ENCODE assay signal across 9 mouse cellular contexts in genomic region chr2:32154334-32154997, GRCm38 (mm10). TPM values are rescaled to one million over a fixed set of nuclear protein-coding genes. Genes with fewer than 3 reads are reported as not detected.
DNase-seq lines count a peak whose midpoint lies in the region; ATAC-seq lines count a peak whose summit lies in the region.
"Had no signal": no experiment of that assay in that cellular context is flagged by ENCODE, and none has a peak within 500 bp of the region (broad histone marks: within the 10 kb centered on the region; RNA-seq: fewer than 3 reads in every experiment).

No protein-coding gene starts in this region.

- peak overlapping the region; percentile 99 for H3K27ac ChIP-seq in kidney, embryonic 16.5 days (ENCODE audit: low read length)
- peak overlapping the region; percentile 86 for H3K27ac ChIP-seq in embryonic facial prominence, embryonic 12.5 days
- peak overlapping the region; percentile 99 for H3K27ac ChIP-seq in intestine, embryonic 14.5 days (ENCODE audit: low read depth)
- peak overlapping the region; percentile 51 for H3K27ac ChIP-seq in midbrain, embryonic 15.5 days

- H3K27me3 ChIP-seq in kidney, embryonic 16.5 days (ENCODE audit: insufficient read depth, low read length) = no peaks in the 10 kb centered on the region
- H3K27me3 ChIP-seq in embryonic facial prominence, embryonic 12.5 days = no peaks in the 10 kb centered on the region
- H3K27me3 ChIP-seq in intestine, embryonic 14.5 days (replicated peaks; ENCODE audit: control insufficient read depth, insufficient read depth, low read length) = no peaks in the 10 kb centered on the region
- H3K27me3 ChIP-seq in midbrain, embryonic 15.5 days (replicated peaks) = no peaks in the 10 kb centered on the region

- no peaks in the 10 kb centered on the region for H3K9me3 ChIP-seq in kidney, embryonic 16.5 days (ENCODE audit: low read length)
- no peaks in the 10 kb centered on the region for H3K9me3 ChIP-seq in embryonic facial prominence, embryonic 12.5 days
- no peaks in the 10 kb centered on the region for H3K9me3 ChIP-seq in intestine, embryonic 14.5 days (ENCODE audit: control insufficient read depth, low read length)
- H3K9me3 ChIP-seq in midbrain, embryonic 15.5 days = no peaks in the 10 kb centered on the region

- ATAC-seq in kidney, embryonic 16.5 days (ENCODE audit: low FRiP score, low TSS enrichment) = no peak
- ATAC-seq in embryonic facial prominence, embryonic 12.5 days (ENCODE audit: insufficient number of reproducible peaks, insufficient read depth, low FRiP score, low TSS enrichment) = no peak
- no peak for ATAC-seq in intestine, embryonic 14.5 days (replicated peaks; ENCODE audit: low FRiP score, low TSS enrichment, low read depth)
- ATAC-seq in midbrain, embryonic 15.5 days (replicated peaks) = no peak

- H3K4me3 ChIP-seq in kidney, embryonic 16.5 days (ENCODE audit: low read length) = peak overlapping the region; percentile 83
- H3K4me3 ChIP-seq in embryonic facial prominence, embryonic 12.5 days = peak overlapping the region; percentile 93
- peak overlapping the region; percentile 90; the same call in 1 of the 2 replicates for H3K4me3 ChIP-seq in intestine, embryonic 14.5 days (ENCODE audit: low read depth, low read length)
- H3K4me3 ChIP-seq in midbrain, embryonic 15.5 days = peak overlapping the region; percentile 94

- no peak for DNase-seq in kidney, postnatal 14 days
- DNase-seq in intestine, embryonic 14.5 days (ENCODE audit: low spot score) = no peak
- DNase-seq in retina, postnatal 1 day = no peak
- DNase-seq in B cell, adult 2 months = no peak
- DNase-seq in frontal cortex, postnatal 25 days (ENCODE audit: low spot score in 2 of 2) = no peak
- DNase-seq: thymus, postnatal 25 days had no signal

- peaks cover 72% of the 10 kb centered on the region for H3K4me1 ChIP-seq in kidney, embryonic 16.5 days (ENCODE audit: insufficient read depth, low read length)
- H3K4me1 ChIP-seq in embryonic facial prominence, embryonic 12.5 days = peaks cover 78% of the 10 kb centered on the region
- peaks cover 68% of the 10 kb centered on the region for H3K4me1 ChIP-seq in intestine, embryonic 14.5 days (replicated peaks; ENCODE audit: control insufficient read depth, insufficient read depth, low read length)
- peaks cover 83% of the 10 kb centered on the region for H3K4me1 ChIP-seq in midbrain, embryonic 15.5 days

- H3K4me2 ChIP-seq in kidney, embryonic 16.5 days (replicated peaks; ENCODE audit: low read depth, low read length) = peak overlapping the region; percentile 86
- H3K4me2 ChIP-seq in embryonic facial prominence, embryonic 12.5 days (replicated peaks) = peak overlapping the region; percentile 94
- peak overlapping the region; percentile 98 for H3K4me2 ChIP-seq in intestine, embryonic 14.5 days (ENCODE audit: low read length)
- H3K4me2 ChIP-seq in midbrain, embryonic 15.5 days = peak overlapping the region; percentile 93

- peak overlapping the region; percentile 98; the same call in 1 of the 2 replicates for H3K9ac ChIP-seq in kidney, embryonic 16.5 days (replicated peaks; ENCODE audit: low read length)
- peak overlapping the region; percentile 99 for H3K9ac ChIP-seq in embryonic facial prominence, embryonic 12.5 days
- H3K9ac ChIP-seq in intestine, embryonic 14.5 days (ENCODE audit: low read length) = peak overlapping the region; percentile 27; the same call in 1 of the 2 replicates
- peak overlapping the region; percentile 22; the same call in 1 of the 2 replicates for H3K9ac ChIP-seq in midbrain, embryonic 15.5 days

- H3K36me3 ChIP-seq in kidney, embryonic 16.5 days (ENCODE audit: insufficient read depth, low read length) = no peaks in the 10 kb centered on the region
- H3K36me3 ChIP-seq in embryonic facial prominence, embryonic 12.5 days = 0 out of 2 replicates have a peak, but pooled peaks cover 1% of the 10 kb centered on the region
- no peaks in the 10 kb centered on the region for H3K36me3 ChIP-seq in intestine, embryonic 14.5 days (ENCODE audit: control insufficient read depth, insufficient read depth, low read length)
- no peaks in the 10 kb centered on the region for H3K36me3 ChIP-seq in midbrain, embryonic 15.5 days (replicated peaks)

- WGBS in kidney, embryonic 16.5 days = 23% methylated on average over 9 of the region's 9 CpGs
- WGBS in embryonic facial prominence, embryonic 12.5 days = 33% methylated on average over 9 of the region's 9 CpGs
- WGBS in intestine, embryonic 14.5 days = 27% methylated on average over 9 of the region's 9 CpGs
- 22% methylated on average over 9 of the region's 9 CpGs for WGBS in midbrain, embryonic 15.5 days

RNA-seq across cellular contexts. Expression of gene Prrc2b, which starts 3.6 kb away (rescaled TPM):
- 30.3 and 30.4 TPM in 2 replicates for polyA plus RNA-seq in kidney, embryonic 16.5 days (2015; fragmentation: Nextera tagmentation; extraction: Ambion mirVana)
- 81.8 and 83.2 TPM in 2 replicates for polyA plus RNA-seq in embryonic facial prominence, embryonic 12.5 days (2016; fragmentation: Nextera tagmentation; extraction: Ambion mirVana)
- 48.4 and 52.8 TPM in 2 replicates for polyA plus RNA-seq in intestine, embryonic 14.5 days (2014; fragmentation: Nextera tagmentation; extraction: Ambion mirVana)
- polyA plus RNA-seq in midbrain, embryonic 15.5 days (2015; fragmentation: Nextera tagmentation; extraction: Ambion mirVana) = 85.4 and 92.2 TPM in 2 replicates

RNA-seq across cellular contexts. Expression of gene Plpp7, which starts 59.1 kb away (rescaled TPM):
- 6.8 and 7.8 TPM in 2 replicates for polyA plus RNA-seq in kidney, embryonic 16.5 days (2015; fragmentation: Nextera tagmentation; extraction: Ambion mirVana)
- polyA plus RNA-seq in embryonic facial prominence, embryonic 12.5 days (2016; fragmentation: Nextera tagmentation; extraction: Ambion mirVana) = 7.0 and 7.3 TPM in 2 replicates
- polyA plus RNA-seq in intestine, embryonic 14.5 days (2014; fragmentation: Nextera tagmentation; extraction: Ambion mirVana) = 4.2 and 4.8 TPM in 2 replicates
- polyA plus RNA-seq in midbrain, embryonic 15.5 days (2015; fragmentation: Nextera tagmentation; extraction: Ambion mirVana) = 25.7 and 26.7 TPM in 2 replicates

Comparison
In these comparisons a context has a peak if more than half of its experiments do, and no peak if none do; other contexts are left out.
1. H3K9ac ChIP-seq: peak in every context shown above with its lines; median percentile 99 in embryonic facial prominence, embryonic 12.5 days; 98 in kidney, embryonic 16.5 days; 27 in intestine, embryonic 14.5 days; 22 in midbrain, embryonic 15.5 days.